Mouse (Mus musculus) natural killer cell, adult 2 months (primary cell): Measurements from ENCODE around the gene Slc2a5.

Experiments
- DNase-seq, 2 experiments: peaks; one replicate each; pipeline ENCODE4 v3.0.0; 2022; ENCODE audit warnings: low spot score in 2 of 2

The Slc2a5 gene

GRCm38 (mm10) chr4:150102822-150103221 is 16.3 kb upstream of the Slc2a5 start:
- no peak for DNase-seq

- no peak for DNase-seq
These were observed 13.4 kb upstream of the Slc2a5 start for GRCm38 (mm10) chr4:150105671-150106070.

- DNase-seq: no peak
These were observed 12.4 kb upstream of the Slc2a5 start for GRCm38 (mm10) chr4:150106637-150107036.

DNA sequence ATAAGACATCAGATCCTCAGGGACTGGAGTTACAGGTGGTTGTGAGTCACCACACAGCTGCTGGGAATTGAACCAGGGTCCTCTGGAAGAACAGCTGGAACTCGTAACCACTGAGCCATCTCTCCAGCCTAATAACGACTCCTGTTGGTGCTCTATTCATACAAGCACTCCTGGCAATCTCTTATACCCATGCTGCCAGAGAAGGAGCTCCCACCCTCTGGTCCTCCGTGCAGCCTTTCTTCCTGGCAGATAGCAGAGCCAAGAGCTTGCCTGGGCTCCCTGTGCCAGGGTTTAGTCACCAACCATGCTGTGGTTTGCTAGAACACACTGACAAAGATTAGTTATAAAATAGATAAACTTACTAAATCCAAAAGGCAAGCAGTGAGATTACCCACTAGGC is 9.4 kb upstream of the Slc2a5 start:
- DNase-seq: no peak

DNA sequence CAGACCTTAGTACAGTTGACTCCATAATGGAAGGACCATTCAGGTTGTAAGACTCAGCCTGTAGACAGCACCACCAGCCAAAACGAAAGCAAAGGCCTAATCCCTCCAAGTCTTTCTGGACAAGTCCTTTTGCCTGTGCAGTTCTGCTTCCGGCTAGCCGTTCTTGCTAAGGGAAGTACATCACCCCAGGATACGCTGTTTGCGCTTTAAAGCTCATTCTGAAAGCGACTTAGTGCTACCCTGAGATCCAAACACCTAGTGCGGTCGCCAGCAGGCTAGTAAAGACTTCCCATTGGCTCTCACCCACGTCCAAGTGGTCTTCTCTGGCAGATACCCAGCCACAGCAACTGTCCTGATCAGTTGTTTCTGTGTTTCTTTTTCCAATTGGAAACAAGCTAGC is 8.7 kb upstream of the Slc2a5 start:
- DNase-seq: no peak

DNA sequence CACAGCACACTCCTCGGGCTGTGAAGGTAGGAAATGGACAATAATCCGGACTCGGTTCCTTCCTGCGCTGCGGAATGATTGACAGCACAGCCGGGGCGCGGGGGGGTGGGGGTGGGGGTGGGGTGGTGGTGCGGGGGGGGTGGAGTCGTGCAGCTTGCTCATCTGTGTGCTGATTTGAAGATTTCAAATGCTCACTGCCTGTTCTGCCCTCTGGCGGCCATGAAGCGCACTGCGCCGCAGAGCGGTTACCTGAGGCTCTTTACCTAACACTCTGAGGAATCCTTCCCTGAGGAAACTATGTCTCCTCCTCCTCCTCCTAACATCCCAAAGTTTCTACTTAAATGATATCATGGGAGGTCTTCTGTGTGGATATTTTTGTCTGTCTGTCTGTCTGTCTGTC is 6.2 kb upstream of the Slc2a5 start:
- DNase-seq: peak; percentile 16 to 67

DNA sequence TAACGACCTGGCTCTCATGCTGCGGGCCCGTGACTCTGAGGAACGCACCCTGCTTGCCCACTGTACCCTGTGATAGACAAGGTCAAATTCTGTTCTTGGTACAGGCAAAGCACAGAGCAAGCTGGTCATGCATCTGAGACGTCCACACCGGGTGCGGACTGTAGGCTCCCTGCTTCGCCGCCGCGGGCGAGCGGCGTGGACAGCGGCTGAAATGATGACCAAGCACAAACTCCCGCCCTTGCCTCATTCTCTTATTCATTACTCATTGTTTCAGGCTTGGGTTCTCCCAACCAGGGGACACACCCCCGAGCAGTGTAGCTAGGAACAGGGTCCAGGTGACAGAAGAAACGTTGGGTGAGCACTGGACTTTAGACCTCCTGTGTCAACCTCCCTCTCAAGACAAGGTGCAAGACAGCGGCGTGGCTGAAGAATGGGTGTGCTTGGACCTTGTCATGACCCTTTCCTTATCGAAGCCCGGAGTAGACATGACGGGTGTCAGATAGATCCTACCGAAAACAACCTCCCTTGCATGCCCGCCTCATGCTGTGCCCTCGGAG is 4.5 kb upstream of the Slc2a5 start:
- DNase-seq: no peak

DNA sequence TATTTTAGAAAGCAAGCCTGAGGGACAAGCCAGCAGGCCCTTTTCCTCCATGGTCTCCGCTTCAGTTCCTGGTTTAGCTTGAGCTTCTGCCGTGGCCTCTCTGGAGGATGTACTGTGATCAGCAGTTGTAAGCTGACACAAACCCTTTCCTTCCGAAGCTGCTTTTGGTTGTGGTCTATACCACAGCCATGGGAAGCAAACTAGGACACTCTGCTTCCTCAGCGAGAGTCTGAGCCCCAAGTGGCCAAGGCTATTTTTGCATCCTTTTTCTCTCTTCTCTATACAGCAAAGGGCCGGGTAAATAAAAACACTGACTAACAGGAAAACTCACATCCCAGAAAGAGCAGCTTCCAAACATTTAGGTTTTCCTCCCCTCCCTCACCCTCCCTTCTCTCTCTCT is 1.8 kb upstream of the Slc2a5 start:
- DNase-seq: no peak

DNA sequence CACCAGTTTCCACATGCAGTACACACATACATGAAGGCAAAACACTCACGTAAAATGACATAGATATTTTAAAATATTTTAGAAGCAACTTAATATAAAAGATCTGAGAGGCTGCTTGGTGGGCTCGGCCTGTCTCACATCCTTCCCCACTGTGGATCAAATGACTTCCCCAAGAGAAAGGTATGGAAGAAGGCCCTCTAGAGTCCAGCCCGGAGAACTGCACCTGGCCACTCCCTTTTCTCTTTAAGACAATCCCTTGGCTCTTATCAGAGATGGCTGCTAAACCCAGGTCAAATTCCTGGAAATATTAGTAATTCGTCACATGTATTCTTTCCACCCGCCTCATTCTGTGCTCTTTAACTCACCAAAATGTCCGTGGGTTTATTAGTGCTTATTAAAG is 920 bp upstream of the Slc2a5 start:
- no peak for DNase-seq

GRCm38 (mm10) chr4:150119640-150120039 is 557 bp downstream of the Slc2a5 start:
- no peak for DNase-seq

DNA sequence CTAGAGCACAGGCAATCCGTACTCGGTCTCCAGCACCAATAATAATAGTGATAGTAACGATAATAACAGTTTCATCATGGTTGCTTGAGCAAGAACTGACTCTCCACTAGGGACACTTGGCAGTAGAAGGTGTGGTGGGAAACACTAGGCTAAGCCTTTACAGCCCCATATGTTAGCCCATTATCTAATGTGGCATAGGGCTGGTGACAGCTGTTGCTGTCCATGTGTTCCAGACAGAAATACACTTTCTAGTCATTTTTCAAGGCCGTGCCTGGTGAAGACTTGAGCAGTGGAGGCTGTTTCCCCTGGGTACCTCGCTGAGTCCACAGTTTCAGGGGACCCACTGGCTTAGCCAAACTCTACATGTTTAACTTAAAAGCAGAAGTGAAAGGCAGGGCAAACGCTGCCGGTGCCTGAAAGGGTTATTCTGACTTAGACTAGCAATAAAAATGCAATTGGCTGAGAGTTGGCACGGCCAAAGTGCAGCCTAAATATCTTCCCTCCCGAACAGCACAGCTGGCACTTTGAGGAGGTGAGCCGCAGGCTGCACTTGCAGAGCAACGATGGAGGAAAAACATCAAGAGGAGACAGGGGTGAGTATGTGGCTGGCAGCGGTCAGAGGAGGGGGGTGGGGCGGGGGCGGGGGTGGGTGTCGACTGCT is 1.2 kb downstream of the Slc2a5 start:
- peak in 1 of 2 experiments; percentile 27 for DNase-seq

- no peak for DNase-seq
These were observed 2.3 kb downstream of the Slc2a5 start for GRCm38 (mm10) chr4:150121430-150121829.

GRCm38 (mm10) chr4:150122476-150122875 is 3.4 kb downstream of the Slc2a5 start:
- no peak for DNase-seq

DNA sequence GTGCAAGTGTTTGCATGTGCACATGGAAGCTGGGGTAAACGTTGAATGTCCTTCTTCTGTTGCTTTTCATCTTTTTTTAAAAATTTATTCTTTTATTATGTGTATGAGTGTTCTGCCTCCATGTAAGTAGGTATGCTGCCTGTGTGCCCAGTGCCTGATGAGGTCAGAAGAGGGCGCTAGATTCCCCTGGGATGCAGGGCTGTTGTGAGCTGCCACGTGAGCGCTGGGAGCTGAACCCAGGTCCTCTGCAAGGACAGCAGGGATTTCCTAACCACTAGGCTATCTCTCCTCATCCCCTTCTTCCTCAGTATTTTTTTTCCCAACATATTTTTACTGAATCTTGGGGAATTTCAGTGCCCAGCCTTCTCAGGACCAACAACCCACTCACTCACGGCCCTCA is 7.3 kb downstream of the Slc2a5 start:
- DNase-seq: no peak

DNA sequence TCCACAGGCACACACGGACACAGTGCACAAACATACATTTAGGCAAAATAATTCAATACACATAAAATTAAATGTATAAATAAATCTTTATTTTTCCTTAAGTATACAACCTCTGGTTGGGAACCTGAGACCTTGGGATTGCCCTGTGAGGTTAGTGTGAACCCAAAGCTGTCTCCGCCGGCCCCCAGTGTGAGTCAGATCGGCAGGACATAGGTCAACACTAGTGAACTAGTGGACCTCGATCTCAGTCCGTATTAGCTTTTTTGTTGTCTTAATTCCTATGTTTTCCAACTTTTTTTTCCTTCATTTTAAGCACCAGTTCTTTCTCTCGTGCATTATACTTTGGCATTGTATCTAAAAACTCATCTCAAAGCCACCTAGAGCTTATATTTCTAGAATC is 8.8 kb downstream of the Slc2a5 start:
- DNase-seq: no peak

DNA sequence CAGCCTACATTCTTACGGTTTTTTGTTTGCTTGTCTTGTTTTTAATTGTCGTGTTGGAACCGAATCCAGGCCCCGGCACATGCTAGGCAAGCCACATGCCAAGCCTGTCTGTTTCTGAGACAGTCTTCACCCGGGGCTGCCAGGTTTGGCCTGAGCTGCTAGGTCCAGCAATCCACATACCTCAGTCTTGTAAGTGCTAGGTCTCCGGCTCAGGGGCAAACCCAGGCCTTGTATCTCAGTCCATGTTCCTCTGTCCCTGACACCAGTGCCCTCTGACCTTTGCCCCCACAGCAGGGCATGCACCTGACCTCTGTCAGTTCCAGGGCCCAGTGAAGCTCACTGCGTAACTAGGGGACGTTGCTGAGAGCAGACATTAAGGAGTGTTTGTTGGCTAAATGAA is 9.5 kb downstream of the Slc2a5 start:
- no peak for DNase-seq

DNA sequence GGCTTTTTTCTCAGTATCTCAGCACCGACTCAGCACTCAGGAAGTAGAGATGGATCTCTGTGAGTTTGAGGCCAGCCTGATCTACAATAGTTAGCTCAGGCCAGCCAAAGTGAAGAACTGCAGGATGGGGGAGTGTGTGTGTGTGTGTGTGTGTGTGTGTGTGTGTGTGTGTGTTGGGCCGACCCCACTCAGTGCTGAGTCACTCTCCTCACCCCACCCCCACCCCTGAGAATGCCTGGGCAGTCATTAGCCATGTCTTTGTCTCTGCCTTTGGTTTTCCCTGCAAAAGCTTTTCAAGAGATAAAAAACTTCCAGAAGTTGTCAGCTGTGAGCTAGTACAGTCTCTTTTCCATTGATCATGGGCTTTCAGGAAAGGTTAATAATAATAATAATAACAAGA is 11.6 kb downstream of the Slc2a5 start:
- no peak for DNase-seq

GRCm38 (mm10) chr4:150132692-150133271 is 13.7 kb downstream of the Slc2a5 start:
- no peak for DNase-seq

- DNase-seq: no peak
These were observed 16.2 kb downstream of the Slc2a5 start for GRCm38 (mm10) chr4:150135254-150135653.

GRCm38 (mm10) chr4:150136693-150137092 is 17.6 kb downstream of the Slc2a5 start:
- DNase-seq: peak; percentile 55 to 69

- DNase-seq: no peak
These were observed 18.4 kb downstream of the Slc2a5 start for GRCm38 (mm10) chr4:150137368-150138083.

DNA sequence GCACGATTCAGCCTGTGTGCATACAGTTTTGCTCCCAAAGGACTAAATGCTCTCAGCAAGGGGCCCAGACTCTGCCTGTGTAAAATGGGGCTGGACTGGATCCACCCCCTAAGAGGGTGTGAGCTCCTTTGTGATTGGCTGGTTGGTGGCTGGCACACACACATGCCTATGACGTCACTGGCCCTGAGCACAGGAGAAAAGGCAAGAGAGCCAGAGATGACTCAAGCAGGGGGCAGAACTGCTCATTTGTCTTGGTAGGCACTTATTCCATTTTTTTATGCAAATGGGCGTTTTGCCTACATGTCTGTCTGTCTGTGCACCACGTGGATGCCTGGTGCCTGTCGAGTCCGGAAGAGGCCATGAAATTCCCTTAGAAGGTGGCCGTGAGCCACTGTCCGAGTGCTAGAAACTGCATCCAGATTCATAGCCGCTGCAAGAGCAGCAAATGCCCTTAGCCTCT is 19.0 kb downstream of the Slc2a5 start:
- peak; percentile 31 to 56 for DNase-seq

- no peak for DNase-seq
These were observed 20.0 kb downstream of the Slc2a5 start for GRCm38 (mm10) chr4:150139090-150139489.
